Mouse (Mus musculus) CH12.LX (cell line): ENCODE results near the gene Tmem167b. TPM values are rescaled to one million over a fixed set of nuclear protein-coding genes. Genes with fewer than 3 reads are reported as not detected.

Source experiments
- polyA plus RNA-seq: library from polyadenylated mRNA; unstranded; fragments of >175 nt; gene quantifications from 2 replicates; pipeline ENCODE4 v1.2.1, GENCODE M21; 2012; ENCODE audit warnings: low read depth; ENCODE audit not compliant: insufficient read length
- total RNA-seq, 2 experiments: library from RNA; depleted of rRNA; stranded (reverse); fragments of 300-350 nt in 1 of 2; fragments of >200 nt in 1 of 2; gene quantifications; 2 replicates each; pipeline ENCODE4 v1.2.3; 2012 to 2014

Gene Tmem167b
- total and polyA plus RNA-seq, 3 experiments: 11.3 to 18.7 (median 13.1) TPM

Other genes with a start within 250 kb of the Tmem167b start
- not detected in 2 replicates for gene Mybphl, start 197.6 kb downstream of the Tmem167b start, total RNA-seq (2012; rRNA removed)
- not detected in 2 replicates for gene Mybphl, start 197.6 kb downstream of the Tmem167b start, total RNA-seq (2014; rRNA removed)
- gene Mybphl, start 197.6 kb downstream of the Tmem167b start, polyA plus RNA-seq: not detected in 2 replicates
- 76.2 and 89.1 TPM in 2 replicates for gene Psrc1, start 178.6 kb downstream of the Tmem167b start, total RNA-seq (2012; rRNA removed)
- 105 and 106 TPM in 2 replicates for gene Psrc1, start 178.6 kb downstream of the Tmem167b start, total RNA-seq (2014; rRNA removed)
- gene Psrc1, start 178.6 kb downstream of the Tmem167b start, polyA plus RNA-seq: 101 and 108 TPM in 2 replicates
- not detected in 2 replicates for gene Celsr2, start 146.9 kb downstream of the Tmem167b start, total RNA-seq (2012; rRNA removed)
- gene Celsr2, start 146.9 kb downstream of the Tmem167b start, total RNA-seq (2014; rRNA removed): not detected in 2 replicates
- not detected in 2 replicates for gene Celsr2, start 146.9 kb downstream of the Tmem167b start, polyA plus RNA-seq
- 255 and 373 TPM in 2 replicates for gene Sars, start 117.3 kb downstream of the Tmem167b start, total RNA-seq (2012; rRNA removed)
- gene Sars, start 117.3 kb downstream of the Tmem167b start, total RNA-seq (2014; rRNA removed): 377 and 422 TPM in 2 replicates
- 394 and 470 TPM in 2 replicates for gene Sars, start 117.3 kb downstream of the Tmem167b start, polyA plus RNA-seq
- 2.5 TPM in 1 of 2 replicates, not detected in the other for gene 1700013F07Rik, start 28.3 kb downstream of the Tmem167b start, total RNA-seq (2012; rRNA removed)
- gene 1700013F07Rik, start 28.3 kb downstream of the Tmem167b start, total RNA-seq (2014; rRNA removed): 0.38 TPM in 1 of 2 replicates, not detected in the other
- 0.94 TPM in 1 of 2 replicates, not detected in the other for gene 1700013F07Rik, start 28.3 kb downstream of the Tmem167b start, polyA plus RNA-seq
- 0.13 and 0.17 TPM in 2 replicates for gene 5330417C22Rik, start 25.9 kb downstream of the Tmem167b start, total RNA-seq (2012; rRNA removed)
- 0.05 TPM in 1 of 2 replicates, not detected in the other for gene 5330417C22Rik, start 25.9 kb downstream of the Tmem167b start, total RNA-seq (2014; rRNA removed)
- gene 5330417C22Rik, start 25.9 kb downstream of the Tmem167b start, polyA plus RNA-seq: 0.26 and 0.27 TPM in 2 replicates
- 9.6 and 10.0 TPM in 2 replicates for gene Taf13, start 9.2 kb upstream of the Tmem167b start, total RNA-seq (2012; rRNA removed)
- gene Taf13, start 9.2 kb upstream of the Tmem167b start, total RNA-seq (2014; rRNA removed): 10.3 and 12.0 TPM in 2 replicates
- gene Taf13, start 9.2 kb upstream of the Tmem167b start, polyA plus RNA-seq: 19.7 and 20.9 TPM in 2 replicates
- 2.2 and 2.4 TPM in 2 replicates for gene Wdr47, start 28.8 kb upstream of the Tmem167b start, total RNA-seq (2012; rRNA removed)
- 1.7 and 2.7 TPM in 2 replicates for gene Wdr47, start 28.8 kb upstream of the Tmem167b start, total RNA-seq (2014; rRNA removed)
- gene Wdr47, start 28.8 kb upstream of the Tmem167b start, polyA plus RNA-seq: 2.7 and 4.6 TPM in 2 replicates
- 31.6 and 38.9 TPM in 2 replicates for gene Clcc1, start 91.4 kb upstream of the Tmem167b start, total RNA-seq (2012; rRNA removed)
- 51.4 and 53.0 TPM in 2 replicates for gene Clcc1, start 91.4 kb upstream of the Tmem167b start, total RNA-seq (2014; rRNA removed)
- 36.3 and 36.5 TPM in 2 replicates for gene Clcc1, start 91.4 kb upstream of the Tmem167b start, polyA plus RNA-seq
- gene Gpsm2, start 159.8 kb upstream of the Tmem167b start, total RNA-seq (2012; rRNA removed): 8.5 and 9.7 TPM in 2 replicates
- 10.4 TPM in 2 replicates for gene Gpsm2, start 159.8 kb upstream of the Tmem167b start, total RNA-seq (2014; rRNA removed)
- gene Gpsm2, start 159.8 kb upstream of the Tmem167b start, polyA plus RNA-seq: 7.5 and 11.2 TPM in 2 replicates
- gene Aknad1, start 177.2 kb upstream of the Tmem167b start, total RNA-seq (2012; rRNA removed): not detected in 2 replicates
- gene Aknad1, start 177.2 kb upstream of the Tmem167b start, total RNA-seq (2014; rRNA removed): not detected in 2 replicates
- not detected in 2 replicates for gene Aknad1, start 177.2 kb upstream of the Tmem167b start, polyA plus RNA-seq